In genomic region chr15:42928331-42928730, GRCm38 (mm10) we compare ENCODE assay signal across 15 mouse cellular contexts.
"Had no signal": no experiment of that assay in that cellular context is flagged by ENCODE, and none has a peak within 500 bp of the region (broad histone marks: within the 10 kb centered on the region; RNA-seq: fewer than 3 reads in every experiment).

No protein-coding gene starts in this region.

- ATAC-seq: intestine, embryonic 16.5 days; liver, embryonic 12.5 days; midbrain, embryonic 15.5 days had no signal

- H3K4me3 ChIP-seq: limb, embryonic 15.5 days; liver, embryonic 12.5 days; megakaryocyte, embryonic 14.5 days; midbrain, embryonic 15.5 days; neural tube, embryonic 12.5 days had no signal

- DNase-seq: kidney, adult 8-10 months; kidney, postnatal 25 days; lung, embryonic 14.5 days; lung, postnatal 10 days; right cerebral cortex, postnatal 14 days; thymus, adult 18-20 months; thymus, postnatal 14 days had no signal

- H3K27ac ChIP-seq: limb, embryonic 15.5 days; liver, embryonic 12.5 days; macrophage; midbrain, embryonic 15.5 days; neural tube, embryonic 12.5 days; stomach, postnatal 0 days had no signal
